Mouse (Mus musculus) lung, adult 2 months (tissue): ENCODE results near the gene Cyp39a1.

Experiments
- CTCF ChIP-seq: fragments of 200-500 bp; IDR thresholded peaks from 2 replicates; pipeline ENCODE4 v1.5.1; 2011; ENCODE audit warnings: mild to moderate bottlenecking, low read length, control low read depth; ENCODE audit not compliant: insufficient read depth
- POLR2A ChIP-seq: fragments of 200-500 bp; IDR thresholded peaks from 2 replicates; pipeline ENCODE4 v1.6.1; 2011; ENCODE audit warnings: low read depth, mild to moderate bottlenecking, control low read depth, low read length, borderline replicate concordance; ENCODE audit errors: extremely low read depth

- TF ChIP-seq POLR2A = no peak
- no peak for TF ChIP-seq CTCF
Observed at GRCm38 (mm10) chr17:43677317-43677716, 10.1 kb downstream of the Cyp39a1 start.
